Mouse (Mus musculus) lung, postnatal 0 days (tissue): ENCODE data around the gene Kctd2. TPM values are rescaled to one million over a fixed set of nuclear protein-coding genes. Genes with fewer than 3 reads are reported as not detected.

ENCODE experiments used
- ATAC-seq: fragments of 200-750 bp; cut with Nextera tagmentation; 2 replicates; pipeline ENCODE4 v1.8.0; 2017; ENCODE audit warnings: moderate library complexity
- DNase-seq: peaks from one replicate; pipeline ENCODE4 v3.0.0-alpha.2; 2016; ENCODE audit warnings: low spot score
- H3K27ac ChIP-seq: fragments of 300-500 bp; sonication (generic); 2 replicates; pipeline ENCODE4 v1.5.1; 2014; ENCODE audit warnings: antibody characterized with exemption, mild to moderate bottlenecking, low read length, mixed read lengths
- H3K27me3 ChIP-seq: fragments of 300-500 bp; sonication (generic); replicated peaks from 2 replicates; pipeline ENCODE4 v1.6.1; 2014; ENCODE audit warnings: low read length, mixed read lengths; ENCODE audit not compliant: insufficient read depth
- H3K36me3 ChIP-seq: fragments of 300-500 bp; sonication (generic); 2 replicates; pipeline ENCODE4 v1.6.1; 2014; ENCODE audit warnings: low read length, mixed read lengths; ENCODE audit not compliant: insufficient read depth
- H3K4me1 ChIP-seq: fragments of 300-500 bp; sonication (generic); 2 replicates; pipeline ENCODE4 v1.6.1; 2014; ENCODE audit warnings: antibody characterized with exemption, low read depth, low read length, mixed read lengths; ENCODE audit not compliant: insufficient read depth
- H3K4me2 ChIP-seq: fragments of 300-500 bp; sonication (generic); replicated peaks from 2 replicates; pipeline ENCODE4 v1.6.1; 2014; ENCODE audit warnings: low read depth, mild to moderate bottlenecking, low read length, moderate library complexity, mixed read lengths
- H3K4me3 ChIP-seq: fragments of 300-500 bp; sonication (generic); 2 replicates; pipeline ENCODE4 v1.5.1; 2014; ENCODE audit warnings: low read depth, low read length
- H3K9ac ChIP-seq: fragments of 300-500 bp; sonication (generic); replicated peaks from 2 replicates; pipeline ENCODE4 v1.6.1; 2014; ENCODE audit warnings: low read depth, mild to moderate bottlenecking
- H3K9me3 ChIP-seq: fragments of 300-500 bp; sonication (generic); 2 replicates; pipeline ENCODE4 v1.6.1; 2016; ENCODE audit warnings: low read length, mixed read lengths
- CTCF ChIP-seq: IDR thresholded peaks from 2 replicates; pipeline ENCODE4 v1.5.1; 2016; ENCODE audit warnings: antibody characterized with exemption, mild to moderate bottlenecking
- EP300 ChIP-seq: IDR thresholded peaks from 2 replicates; pipeline ENCODE4 v1.6.1; 2016; ENCODE audit warnings: antibody characterized with exemption, mild to moderate bottlenecking, control low read depth
- WGBS: fragments of 180-500 bp; shearing (Covaris S2); extraction: QIAGEN DNeasy Blood & Tissue Kit; methylation state at CpG from one replicate; pipeline ENCODE4 v1.1.7; 2014; 5-methylcytosine and 5-hydroxymethylcytosine counted together
- polyA plus RNA-seq: library from polyadenylated mRNA; unstranded; fragments of >200 nt; fragmentation: Nextera tagmentation; extraction: Ambion mirVana; gene quantifications from 2 replicates; pipeline ENCODE4 v1.2.1, GENCODE M21; 2015

Kctd2 gene
- polyA plus RNA-seq, 1 experiment from 2014 or later: 18.6 TPM

- H3K27ac ChIP-seq: peak overlapping the region; percentile 34
- peaks cover 4% of the 10 kb centered on the region; the same call in 1 of the 2 replicates for H3K4me1 ChIP-seq
- no peaks in the 10 kb centered on the region for H3K27me3 ChIP-seq
- H3K4me2 ChIP-seq: no peak overlapping the region
- peak; percentile 55 for DNase-seq
- no peak overlapping the region for H3K4me3 ChIP-seq
- TF ChIP-seq CTCF (peak; percentile 43), EP300 (peak; percentile 55)
- ATAC-seq: no peak
- no peaks in the 10 kb centered on the region for H3K9me3 ChIP-seq
- WGBS: 54% methylated on average over 6 of the region's 6 CpGs
- no peak overlapping the region for H3K9ac ChIP-seq
- no peaks in the 10 kb centered on the region for H3K36me3 ChIP-seq
These were observed 11.5 kb upstream of the Kctd2 start for GRCm38 (mm10) chr11:115408266-115408920.

GRCm38 (mm10) chr11:115409556-115409955 is 10.4 kb upstream of the Kctd2 start:
- H3K27ac ChIP-seq: no peak overlapping the region
- WGBS: 75% methylated on average over 7 of the region's 7 CpGs
- H3K9me3 ChIP-seq: no peaks in the 10 kb centered on the region
- H3K4me3 ChIP-seq: no peak overlapping the region
- DNase-seq (no peak), ATAC-seq (no peak)
- H3K4me2 ChIP-seq: no peak overlapping the region
- H3K9ac ChIP-seq: no peak overlapping the region
- TF ChIP-seq EP300: no peak
- TF ChIP-seq CTCF: no peak
- no peaks in the 10 kb centered on the region for H3K36me3 ChIP-seq
- H3K27me3 ChIP-seq: no peaks in the 10 kb centered on the region
- no peaks in the 10 kb centered on the region for H3K4me1 ChIP-seq

- Histone ChIP-seq H3K4me2 (peak overlapping the region; percentile 89), H3K4me1 (peaks cover 8% of the 10 kb centered on the region; the same call in 1 of the 2 replicates), H3K36me3 (peaks cover 3% of the 10 kb centered on the region; the same call in 1 of the 2 replicates), H3K27me3 (no peaks in the 10 kb centered on the region), H3K4me3 (peak overlapping the region; percentile 95), H3K27ac (peak overlapping the region; percentile 84), H3K9me3 (no peaks in the 10 kb centered on the region), H3K9ac (peak overlapping the region; percentile 77)
- WGBS: 2% methylated on average over 36 of the region's 45 CpGs
- DNase-seq: peak; percentile 60
- TF ChIP-seq EP300 (no peak), CTCF (no peak; the same call in 1 of the 2 replicates)
- ATAC-seq: peak; percentile 58
These were observed 635 bp downstream of the Kctd2 start for GRCm38 (mm10) chr11:115420336-115421190.

- H3K9ac ChIP-seq: no peak overlapping the region
- H3K27ac ChIP-seq: no peak overlapping the region
- no peaks in the 10 kb centered on the region; the same call in 1 of the 2 replicates for H3K36me3 ChIP-seq
- H3K4me3 ChIP-seq: peak overlapping the region; percentile 95; the same call in 1 of the 2 replicates
- WGBS: 44% methylated on average over 1 of the region's 1 CpGs
- H3K4me1 ChIP-seq: peaks cover 8% of the 10 kb centered on the region; the same call in 1 of the 2 replicates
- ATAC-seq (no peak), DNase-seq (no peak)
- TF ChIP-seq EP300 (no peak), CTCF (no peak)
- H3K27me3 ChIP-seq: no peaks in the 10 kb centered on the region
- H3K4me2 ChIP-seq: peak overlapping the region; percentile 89; the same call in 1 of the 2 replicates
- H3K9me3 ChIP-seq: no peaks in the 10 kb centered on the region
These were observed 1.4 kb downstream of the Kctd2 start for GRCm38 (mm10) chr11:115421328-115421727.

GRCm38 (mm10) chr11:115421972-115422371 is 2.0 kb downstream of the Kctd2 start:
- no peak overlapping the region for H3K4me2 ChIP-seq
- TF ChIP-seq CTCF (no peak), EP300 (no peak)
- H3K9me3 ChIP-seq: no peaks in the 10 kb centered on the region
- no peak overlapping the region for H3K27ac ChIP-seq
- peaks cover 8% of the 10 kb centered on the region; the same call in 1 of the 2 replicates for H3K4me1 ChIP-seq
- no peak overlapping the region for H3K4me3 ChIP-seq
- no peaks in the 10 kb centered on the region; the same call in 1 of the 2 replicates for H3K36me3 ChIP-seq
- whole genome bisulfite sequencing: 89% methylated on average over 16 of the region's 16 CpGs
- no peak for DNase-seq
- H3K9ac ChIP-seq: no peak overlapping the region
- H3K27me3 ChIP-seq: no peaks in the 10 kb centered on the region
- no peak for ATAC-seq

GRCm38 (mm10) chr11:115423091-115423490 is 3.2 kb downstream of the Kctd2 start:
- Histone ChIP-seq H3K4me1 (peaks cover 8% of the 10 kb centered on the region; the same call in 1 of the 2 replicates), H3K4me2 (no peak overlapping the region)
- 90% methylated on average over 3 of the region's 3 CpGs for WGBS

More at GRCm38 (mm10) chr11:115423091-115423490, 3.2 kb downstream of the Kctd2 start:
- DNase-seq (no peak), ATAC-seq (no peak)
- H3K4me3 ChIP-seq: no peak overlapping the region
- H3K27ac ChIP-seq: no peak overlapping the region
- H3K36me3 ChIP-seq: no peaks in the 10 kb centered on the region; the same call in 1 of the 2 replicates
- H3K27me3 ChIP-seq: no peaks in the 10 kb centered on the region
- H3K9ac ChIP-seq: no peak overlapping the region
- TF ChIP-seq CTCF (no peak), EP300 (no peak)
- H3K9me3 ChIP-seq: no peaks in the 10 kb centered on the region
